Mouse (Mus musculus) lung, adult 18-20 months (tissue): ENCODE data around the gene Klrb1.

Experiments used
- DNase-seq, 2 experiments: peaks; one replicate each; pipeline ENCODE4 v3.0.0; 2022; ENCODE audit warnings: mixed read lengths in 2 of 2

Gene Klrb1

GRCm38 (mm10) chr6:128733908-128734679, 11.2 kb upstream of the Klrb1 start:
- peak in 1 of 2 experiments; percentile 14 for DNase-seq

- no peak for DNase-seq
These were observed 9.2 kb upstream of the Klrb1 start for GRCm38 (mm10) chr6:128732032-128732431.

DNA sequence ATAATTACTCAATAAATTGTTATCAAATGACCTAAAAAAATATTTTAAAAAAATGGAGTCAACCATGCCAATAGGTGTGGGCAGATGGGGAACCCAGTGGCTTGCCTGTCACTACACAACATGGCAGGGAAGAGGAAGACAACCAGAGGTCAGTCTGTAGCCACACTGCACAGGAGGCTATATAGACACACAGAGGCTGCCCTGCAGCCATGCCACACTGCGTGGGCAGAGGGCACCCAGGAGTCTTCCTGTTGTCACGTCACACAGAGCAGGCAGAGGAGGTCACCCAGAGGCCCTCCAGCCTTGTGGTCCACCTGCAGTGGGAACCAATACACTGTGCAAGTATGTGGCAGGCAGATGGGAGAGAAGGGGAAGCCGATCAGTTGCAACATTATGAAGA, 21.2 kb downstream of the Klrb1 start:
- no peak for DNase-seq

GRCm38 (mm10) chr6:128679574-128679973, 43.3 kb downstream of the Klrb1 start:
- no peak for DNase-seq

DNA sequence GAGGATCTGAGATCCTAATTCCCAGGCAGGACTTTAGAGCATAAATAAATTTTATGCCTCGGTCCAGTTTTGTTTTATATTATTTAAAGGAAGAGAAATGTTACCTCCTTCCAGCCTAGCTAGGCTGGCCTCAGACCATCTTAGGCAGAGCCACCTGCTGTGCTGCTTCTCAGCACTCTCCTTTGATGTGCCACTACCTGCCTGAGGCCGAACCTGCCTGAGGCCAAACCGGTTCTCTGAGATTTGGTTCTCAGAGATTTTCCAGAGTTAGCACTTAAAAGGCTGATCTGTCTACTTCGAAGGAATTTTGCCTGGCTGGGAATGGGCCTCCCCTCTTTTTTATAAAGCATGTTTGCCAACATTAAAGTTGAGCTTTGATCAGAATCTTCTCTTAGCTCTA, 52.9 kb downstream of the Klrb1 start:
- DNase-seq = no peak

DNA sequence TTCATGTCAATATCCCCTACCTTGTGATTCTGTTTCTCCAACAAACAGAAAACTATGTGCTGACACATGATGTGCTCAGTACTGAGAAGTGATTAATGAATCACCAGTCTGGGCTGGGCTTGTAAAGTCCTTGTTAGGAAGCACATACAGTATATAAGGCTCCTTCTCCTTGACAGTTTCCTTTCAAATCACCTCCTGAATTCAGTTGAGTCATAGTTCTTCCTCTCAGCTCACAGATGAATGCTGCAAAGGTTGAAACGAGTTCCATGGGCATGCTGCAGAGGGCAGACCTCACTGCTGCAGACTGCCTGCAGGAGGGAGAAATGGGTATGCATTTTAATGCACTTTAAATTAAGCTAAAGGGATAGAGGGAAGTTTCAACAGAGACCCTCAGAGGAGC, 60.7 kb downstream of the Klrb1 start, which contains the start of gene Clec2h:
Clec2h (plus strand) TSS at position 180 of the 400 bp plus-strand sequence.
- DNase-seq = no peak

DNA sequence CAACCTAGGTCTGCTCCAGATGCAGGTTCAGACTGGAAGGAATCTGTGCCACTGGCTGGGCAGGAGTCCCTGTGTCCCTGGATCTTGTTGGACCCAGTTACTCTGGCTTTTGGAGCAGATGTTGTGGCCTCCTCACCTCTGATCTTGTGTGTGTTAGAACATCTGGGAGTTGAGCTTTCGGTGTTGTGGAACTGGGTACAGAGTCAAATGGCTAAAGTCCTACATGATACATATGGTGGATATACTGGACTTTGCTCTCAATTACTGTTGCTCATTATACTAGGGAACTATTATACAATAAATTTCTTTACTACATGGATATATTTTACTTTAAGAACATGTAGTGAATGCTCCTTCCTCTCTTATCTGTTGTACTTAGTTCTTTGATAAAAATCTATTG, 61.6 kb downstream of the Klrb1 start:
- DNase-seq = no peak
